Mouse (Mus musculus) heart, postnatal 0 days (tissue): ENCODE data around the gene Sema3c.

Experiments
- CTCF ChIP-seq: IDR thresholded peaks from 2 replicates; pipeline ENCODE4 v1.5.1; 2016; ENCODE audit warnings: antibody characterized with exemption, control low read depth, low read depth
- EP300 ChIP-seq: IDR thresholded peaks from 2 replicates; pipeline ENCODE4 v1.6.1; 2016; ENCODE audit warnings: antibody characterized with exemption, low read depth

DNA sequence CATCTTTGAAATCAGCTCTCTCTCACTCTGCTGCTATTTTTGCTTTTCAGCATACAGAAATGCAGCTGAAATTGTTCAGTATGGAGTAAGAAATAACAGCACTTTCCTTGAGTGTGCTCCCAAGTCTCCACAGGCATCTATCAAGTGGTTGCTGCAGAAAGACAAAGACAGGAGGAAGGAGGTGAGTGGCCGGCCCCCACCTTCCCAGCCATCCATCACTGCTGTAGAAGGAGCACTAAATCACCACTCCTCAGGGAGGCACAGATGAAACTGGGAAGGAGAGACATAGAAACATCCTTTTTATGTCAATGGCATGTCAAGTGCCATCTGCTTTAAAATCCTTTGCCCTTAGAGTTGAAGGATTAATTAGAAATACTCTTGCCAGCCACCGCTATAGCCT is 149.9 kb downstream of the Sema3c start:
- no peak for TF ChIP-seq CTCF
- no peak for TF ChIP-seq EP300
